In the genomic region with DNA sequence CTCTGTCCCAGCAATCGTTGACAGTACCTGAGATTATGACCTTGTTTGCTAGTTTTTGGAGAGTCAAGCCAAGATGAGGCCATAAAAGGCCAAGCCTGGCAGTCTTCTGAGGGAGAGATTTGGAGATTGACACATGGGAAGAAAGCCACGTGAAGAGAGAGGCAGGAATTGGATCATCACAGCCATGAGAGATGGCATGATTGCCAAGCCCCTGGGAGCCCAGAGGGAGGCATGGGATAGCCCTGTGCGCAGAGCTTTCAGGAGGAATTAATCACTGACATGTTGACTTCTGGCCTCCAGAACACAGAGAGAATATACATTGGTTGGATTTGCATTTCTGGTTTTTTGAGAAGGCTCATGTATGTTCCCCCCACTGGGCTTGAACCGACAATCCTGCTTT, we compare ENCODE assay signal across 29 mouse cellular contexts. TPM values are rescaled to one million over a fixed set of nuclear protein-coding genes. Genes with fewer than 3 reads are reported as not detected.
"Had no signal": no experiment of that assay in that cellular context is flagged by ENCODE, and none has a peak within 500 bp of the region (broad histone marks: within the 10 kb centered on the region; RNA-seq: fewer than 3 reads in every experiment).

No protein-coding gene starts in this region.

- H3K27ac ChIP-seq: heart, adult 2 months; hindbrain, embryonic 10.5 days; hindbrain, embryonic 12.5 days; hindbrain, embryonic 14.5 days; intestine, embryonic 15.5 days; kidney, postnatal 0 days; limb, embryonic 13.5 days; limb, embryonic 15.5 days; liver, embryonic 12.5 days; liver, embryonic 14.5 days had no signal

- H3K27me3 ChIP-seq: hindbrain, embryonic 12.5 days; intestine, embryonic 15.5 days; limb, embryonic 13.5 days; limb, embryonic 15.5 days had no signal

- DNase-seq: gastrocnemius, adult 2 months; gastrocnemius, postnatal 10 days; gastrocnemius, postnatal 25 days; heart, adult 2 months; heart, postnatal 4 days; kidney, adult 18-20 months; kidney, adult 8-10 months; kidney, postnatal 14 days; kidney, postnatal 36 days; layer of hippocampus, adult 9-11 months; layer of hippocampus, postnatal 36 days; left cerebral cortex, postnatal 4 days had no signal

- H3K4me3 ChIP-seq: gastrocnemius, adult 2 months; heart, adult 2 months; heart, embryonic 13.5 days; heart, embryonic 15.5 days; hindbrain, embryonic 10.5 days; hindbrain, embryonic 12.5 days; intestine, embryonic 15.5 days; limb, embryonic 13.5 days; limb, embryonic 15.5 days; liver, embryonic 12.5 days had no signal

- H3K36me3 ChIP-seq: heart, embryonic 13.5 days; heart, embryonic 15.5 days; hindbrain, embryonic 10.5 days; hindbrain, embryonic 12.5 days; intestine, embryonic 15.5 days; limb, embryonic 13.5 days; limb, embryonic 15.5 days; liver, embryonic 12.5 days had no signal

- H3K9ac ChIP-seq: heart, embryonic 13.5 days; heart, embryonic 15.5 days; hindbrain, embryonic 12.5 days; hindbrain, embryonic 14.5 days; intestine, embryonic 15.5 days; limb, embryonic 13.5 days; limb, embryonic 15.5 days; liver, embryonic 12.5 days; liver, embryonic 14.5 days had no signal

- ATAC-seq: hindbrain, embryonic 16.5 days; inflammation-experienced regulatory T-cells, adult 6 months; intestine, embryonic 15.5 days; intestine, postnatal 0 days; liver, embryonic 12.5 days had no signal

- H3K9me3 ChIP-seq: heart, embryonic 13.5 days; heart, embryonic 15.5 days; hindbrain, embryonic 10.5 days; hindbrain, embryonic 12.5 days; intestine, embryonic 15.5 days; limb, embryonic 13.5 days; limb, embryonic 15.5 days; liver, embryonic 12.5 days had no signal

- H3K4me2 ChIP-seq: heart, embryonic 11.5 days; heart, embryonic 13.5 days; heart, embryonic 15.5 days; hindbrain, embryonic 12.5 days; hindbrain, embryonic 14.5 days; intestine, embryonic 15.5 days; limb, embryonic 13.5 days; limb, embryonic 15.5 days; liver, embryonic 12.5 days had no signal

RNA-seq across cellular contexts. Expression of a gene that starts 46.8 kb away (rescaled TPM):
- polyA plus RNA-seq: hindbrain, embryonic 12.5 days; hindbrain, embryonic 14.5 days; kidney, embryonic 14.5 days; liver, embryonic 12.5 days; liver, embryonic 16.5 days had no signal
